Mouse (Mus musculus): ENCODE measurements around the gene Ccdc9. TPM values are rescaled to one million over a fixed set of nuclear protein-coding genes. Genes with fewer than 3 reads are reported as not detected.

Ccdc9 gene
- polyA plus RNA-seq, 1 experiment from 2014 or later: 20.8 TPM

GRCm38 (mm10) chr7:16294837-16295236 lies 8.2 kb upstream of the Ccdc9 start:
- Histone ChIP-seq H3K27me3 (replicated peaks; ENCODE audit: control insufficient read depth, insufficient read depth, low read length) (no peaks in the 10 kb centered on the region; the same call in 1 of the 2 replicates), H3K27ac (ENCODE audit: low read length) (peak overlapping the region; percentile 90), H3K36me3 (ENCODE audit: control insufficient read depth, insufficient read depth, low read length) (no peaks in the 10 kb centered on the region), H3K9me3 (ENCODE audit: control insufficient read depth, low read length) (no peaks in the 10 kb centered on the region), H3K4me2 (ENCODE audit: low read depth, low read length) (peak overlapping the region; percentile 73), H3K9ac (ENCODE audit: low read depth, low read length) (peak overlapping the region; percentile 68), H3K4me3 (ENCODE audit: low read length) (peak overlapping the region; percentile 52), H3K4me1 (ENCODE audit: control insufficient read depth, insufficient read depth, low read length) (peaks cover 21% of the 10 kb centered on the region)
- peak; percentile 83 for ATAC-seq
- WGBS: 0% methylated on average over 23 of the region's 23 CpGs

DNA sequence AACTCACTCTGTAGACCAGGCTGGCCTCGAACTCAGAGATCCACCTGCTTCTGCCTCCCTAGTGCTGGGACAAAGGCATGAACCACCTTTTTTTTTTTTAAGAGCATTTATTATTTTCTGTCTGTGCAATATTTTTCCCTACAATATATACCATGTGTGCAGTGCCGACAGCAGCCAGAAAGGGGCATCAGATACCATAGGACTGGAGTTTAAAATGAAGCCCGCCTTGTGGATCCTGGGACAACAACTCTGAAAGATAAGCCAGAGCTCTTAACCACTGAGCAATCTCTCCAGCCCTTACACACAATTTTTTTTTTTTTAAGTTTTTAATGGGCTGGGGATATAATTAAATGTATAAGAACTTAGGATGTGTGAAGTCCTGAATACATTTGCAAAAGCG lies 7.8 kb upstream of the Ccdc9 start:
- ATAC-seq: peak; percentile 52
- Histone ChIP-seq H3K36me3 (ENCODE audit: control insufficient read depth, insufficient read depth, low read length) (no peaks in the 10 kb centered on the region), H3K4me1 (ENCODE audit: control insufficient read depth, insufficient read depth, low read length) (peaks cover 17% of the 10 kb centered on the region), H3K27ac (ENCODE audit: low read length) (peak overlapping the region; percentile 90; the same call in 1 of the 2 replicates), H3K9ac (ENCODE audit: low read depth, low read length) (peak overlapping the region; percentile 68), H3K4me3 (ENCODE audit: low read length) (peak overlapping the region; percentile 52), H3K4me2 (ENCODE audit: low read depth, low read length) (peak overlapping the region; percentile 73), H3K27me3 (replicated peaks; ENCODE audit: control insufficient read depth, insufficient read depth, low read length) (no peaks in the 10 kb centered on the region), H3K9me3 (ENCODE audit: control insufficient read depth, low read length) (no peaks in the 10 kb centered on the region)
- WGBS: 29% methylated on average over 4 of the region's 4 CpGs

GRCm38 (mm10) chr7:16287791-16288190 lies 1.2 kb upstream of the Ccdc9 start:
- Histone ChIP-seq H3K4me2 (ENCODE audit: low read depth, low read length) (no peak overlapping the region), H3K4me3 (ENCODE audit: low read length) (no peak overlapping the region), H3K36me3 (ENCODE audit: control insufficient read depth, insufficient read depth, low read length) (peaks cover 6% of the 10 kb centered on the region; the same call in 1 of the 2 replicates), H3K27ac (ENCODE audit: low read length) (no peak overlapping the region), H3K9ac (ENCODE audit: low read depth, low read length) (no peak overlapping the region), H3K4me1 (ENCODE audit: control insufficient read depth, insufficient read depth, low read length) (peaks cover 8% of the 10 kb centered on the region), H3K9me3 (ENCODE audit: control insufficient read depth, low read length) (no peaks in the 10 kb centered on the region), H3K27me3 (replicated peaks; ENCODE audit: control insufficient read depth, insufficient read depth, low read length) (no peaks in the 10 kb centered on the region)
- no peak for ATAC-seq
- WGBS: 81% methylated on average over 1 of the region's 1 CpGs

DNA sequence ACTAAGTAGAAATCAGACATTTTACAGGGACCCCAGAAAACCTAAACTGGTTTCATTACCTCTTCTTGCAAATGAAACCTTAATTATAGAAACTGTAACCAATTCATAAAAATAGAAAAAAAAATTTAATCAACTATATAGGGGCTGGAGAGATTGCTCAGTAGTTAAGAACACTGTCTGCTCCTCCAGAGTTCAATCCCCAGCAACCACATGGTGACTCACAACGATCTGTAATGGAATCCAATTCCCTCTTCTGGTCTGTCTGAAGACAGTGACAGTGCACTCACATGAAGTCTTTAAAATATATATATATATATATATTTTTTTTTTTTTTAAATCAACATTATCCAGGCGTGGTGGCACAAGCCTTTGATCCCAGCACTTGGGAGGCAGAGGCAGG lies 421 bp upstream of the Ccdc9 start:
- H3K4me3 ChIP-seq (ENCODE audit: low read length): peak overlapping the region; percentile 71
- WGBS: 82% methylated on average over 2 of the region's 2 CpGs
- ATAC-seq: no peak
- H3K27me3 ChIP-seq (replicated peaks; ENCODE audit: control insufficient read depth, insufficient read depth, low read length): no peaks in the 10 kb centered on the region
- no peaks in the 10 kb centered on the region for H3K9me3 ChIP-seq (ENCODE audit: control insufficient read depth, low read length)
- H3K9ac ChIP-seq (ENCODE audit: low read depth, low read length): peak overlapping the region; percentile 86
- peak overlapping the region; percentile 79 for H3K4me2 ChIP-seq (ENCODE audit: low read depth, low read length)
- peaks cover 8% of the 10 kb centered on the region for H3K4me1 ChIP-seq (ENCODE audit: control insufficient read depth, insufficient read depth, low read length)
- H3K27ac ChIP-seq (ENCODE audit: low read length): peak overlapping the region; percentile 98; the same call in 1 of the 2 replicates
- H3K36me3 ChIP-seq (ENCODE audit: control insufficient read depth, insufficient read depth, low read length): peaks cover 11% of the 10 kb centered on the region

GRCm38 (mm10) chr7:16285450-16286025 lies 1.1 kb downstream of the Ccdc9 start:
- WGBS: 2% methylated on average over 14 of the region's 14 CpGs
- peak; percentile 68 for ATAC-seq
- peaks cover 17% of the 10 kb centered on the region for H3K36me3 ChIP-seq (ENCODE audit: control insufficient read depth, insufficient read depth, low read length)
- peak overlapping the region; percentile 49 for H3K9ac ChIP-seq (ENCODE audit: low read depth, low read length)
- peak overlapping the region; percentile 79 for H3K4me2 ChIP-seq (ENCODE audit: low read depth, low read length)
- H3K27ac ChIP-seq (ENCODE audit: low read length): peak overlapping the region; percentile 88
- H3K27me3 ChIP-seq (replicated peaks; ENCODE audit: control insufficient read depth, insufficient read depth, low read length): no peaks in the 10 kb centered on the region
- H3K9me3 ChIP-seq (ENCODE audit: control insufficient read depth, low read length): no peaks in the 10 kb centered on the region
- H3K4me1 ChIP-seq (ENCODE audit: control insufficient read depth, insufficient read depth, low read length): peaks cover 8% of the 10 kb centered on the region
- H3K4me3 ChIP-seq (ENCODE audit: low read length): peak overlapping the region; percentile 71

DNA sequence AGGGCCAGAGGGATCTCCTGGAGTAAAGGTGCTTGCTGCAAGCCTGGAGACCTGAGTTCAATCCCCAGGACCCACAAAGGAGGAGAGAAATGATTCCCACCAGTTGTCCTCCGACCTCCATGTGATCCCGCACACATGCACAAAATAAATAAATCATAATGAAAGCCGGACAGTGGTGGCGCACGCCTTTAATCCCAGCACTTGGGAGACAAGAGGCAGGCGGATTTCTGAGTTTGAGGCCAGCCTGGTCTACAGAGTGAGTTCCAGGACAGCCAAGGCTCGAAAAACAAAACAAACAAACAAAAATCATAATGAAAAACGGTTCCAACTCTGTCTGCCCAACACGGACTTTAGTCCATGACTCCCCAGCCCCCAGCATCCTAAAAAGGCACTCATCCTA lies 1.7 kb downstream of the Ccdc9 start:
- 52% methylated on average over 9 of the region's 9 CpGs for WGBS
- Histone ChIP-seq H3K9me3 (ENCODE audit: control insufficient read depth, low read length) (no peaks in the 10 kb centered on the region), H3K9ac (ENCODE audit: low read depth, low read length) (peak overlapping the region; percentile 49; the same call in 1 of the 2 replicates), H3K27ac (ENCODE audit: low read length) (peak overlapping the region; percentile 88), H3K36me3 (ENCODE audit: control insufficient read depth, insufficient read depth, low read length) (peaks cover 19% of the 10 kb centered on the region), H3K27me3 (replicated peaks; ENCODE audit: control insufficient read depth, insufficient read depth, low read length) (no peaks in the 10 kb centered on the region), H3K4me2 (ENCODE audit: low read depth, low read length) (peak overlapping the region; percentile 79), H3K4me1 (ENCODE audit: control insufficient read depth, insufficient read depth, low read length) (peaks cover 8% of the 10 kb centered on the region), H3K4me3 (ENCODE audit: low read length) (peak overlapping the region; percentile 71)
- ATAC-seq: no peak

DNA sequence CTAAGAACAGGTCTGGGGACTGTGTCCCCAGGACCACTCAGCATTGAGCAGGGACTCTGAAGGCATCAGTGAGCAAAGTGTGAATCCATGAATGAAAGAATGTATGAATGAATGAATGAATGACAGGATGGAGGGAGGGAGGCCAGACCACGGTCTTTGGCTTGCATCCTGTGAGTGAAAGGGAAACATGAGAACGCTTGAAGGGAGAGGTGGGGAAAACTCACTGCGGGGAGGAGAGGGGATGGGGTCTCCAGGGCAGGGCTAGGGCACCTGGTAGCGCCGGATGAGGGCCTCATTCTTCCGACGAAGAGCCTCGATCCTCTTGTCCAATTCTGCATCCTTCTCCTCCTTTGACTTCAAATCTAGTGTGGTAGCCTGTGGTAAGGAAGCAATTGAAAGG lies 2.6 kb downstream of the Ccdc9 start:
- 90% methylated on average over 8 of the region's 8 CpGs for WGBS
- no peak overlapping the region for H3K4me2 ChIP-seq (ENCODE audit: low read depth, low read length)
- no peak overlapping the region for H3K4me3 ChIP-seq (ENCODE audit: low read length)
- H3K9ac ChIP-seq (ENCODE audit: low read depth, low read length): no peak overlapping the region
- no peaks in the 10 kb centered on the region for H3K27me3 ChIP-seq (replicated peaks; ENCODE audit: control insufficient read depth, insufficient read depth, low read length)
- H3K4me1 ChIP-seq (ENCODE audit: control insufficient read depth, insufficient read depth, low read length): peaks cover 8% of the 10 kb centered on the region
- H3K9me3 ChIP-seq (ENCODE audit: control insufficient read depth, low read length): no peaks in the 10 kb centered on the region
- peaks cover 22% of the 10 kb centered on the region for H3K36me3 ChIP-seq (ENCODE audit: control insufficient read depth, insufficient read depth, low read length)
- ATAC-seq: no peak
- no peak overlapping the region for H3K27ac ChIP-seq (ENCODE audit: low read length)

GRCm38 (mm10) chr7:16282334-16282733 lies 4.3 kb downstream of the Ccdc9 start:
- peaks cover 23% of the 10 kb centered on the region for H3K36me3 ChIP-seq (ENCODE audit: control insufficient read depth, insufficient read depth, low read length)
- WGBS: 90% methylated on average over 13 of the region's 13 CpGs
- H3K27me3 ChIP-seq (replicated peaks; ENCODE audit: control insufficient read depth, insufficient read depth, low read length): no peaks in the 10 kb centered on the region
- H3K9ac ChIP-seq (ENCODE audit: low read depth, low read length): no peak overlapping the region
- H3K9me3 ChIP-seq (ENCODE audit: control insufficient read depth, low read length): no peaks in the 10 kb centered on the region
- H3K4me1 ChIP-seq (ENCODE audit: control insufficient read depth, insufficient read depth, low read length): peaks cover 8% of the 10 kb centered on the region
- H3K4me2 ChIP-seq (ENCODE audit: low read depth, low read length): no peak overlapping the region
- ATAC-seq: no peak
- no peak overlapping the region for H3K27ac ChIP-seq (ENCODE audit: low read length)
- H3K4me3 ChIP-seq (ENCODE audit: low read length): no peak overlapping the region

DNA sequence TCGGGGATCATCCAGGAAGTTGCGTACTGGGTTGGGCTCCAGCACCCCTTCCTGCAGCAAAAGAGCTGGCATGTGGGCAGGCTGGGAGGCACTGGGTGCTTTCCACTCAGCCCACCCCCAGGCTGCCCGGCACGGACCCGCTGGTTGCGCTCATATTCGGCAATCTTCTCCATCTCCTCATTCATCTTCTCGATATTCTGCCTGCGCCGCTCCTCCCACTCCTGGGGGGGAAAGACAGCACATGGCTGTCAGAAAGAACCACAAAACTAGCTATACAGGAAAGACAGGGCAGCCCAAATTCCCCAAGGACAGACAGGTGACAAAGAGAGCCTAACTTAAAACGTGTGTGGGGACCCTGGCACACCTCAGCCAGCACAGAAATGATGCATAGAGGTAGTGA lies 5.9 kb downstream of the Ccdc9 start:
- H3K4me1 ChIP-seq (ENCODE audit: control insufficient read depth, insufficient read depth, low read length): peaks cover 13% of the 10 kb centered on the region
- ATAC-seq: no peak
- no peak overlapping the region for H3K4me3 ChIP-seq (ENCODE audit: low read length)
- H3K36me3 ChIP-seq (ENCODE audit: control insufficient read depth, insufficient read depth, low read length): peaks cover 23% of the 10 kb centered on the region
- no peak overlapping the region for H3K4me2 ChIP-seq (ENCODE audit: low read depth, low read length)
- H3K9me3 ChIP-seq (ENCODE audit: control insufficient read depth, low read length): no peaks in the 10 kb centered on the region
- no peak overlapping the region for H3K27ac ChIP-seq (ENCODE audit: low read length)
- H3K9ac ChIP-seq (ENCODE audit: low read depth, low read length): no peak overlapping the region
- no peaks in the 10 kb centered on the region for H3K27me3 ChIP-seq (replicated peaks; ENCODE audit: control insufficient read depth, insufficient read depth, low read length)
- 89% methylated on average over 11 of the region's 11 CpGs for WGBS
